Comparison of ENCODE assay signal across 9 mouse cellular contexts in the genomic region with DNA sequence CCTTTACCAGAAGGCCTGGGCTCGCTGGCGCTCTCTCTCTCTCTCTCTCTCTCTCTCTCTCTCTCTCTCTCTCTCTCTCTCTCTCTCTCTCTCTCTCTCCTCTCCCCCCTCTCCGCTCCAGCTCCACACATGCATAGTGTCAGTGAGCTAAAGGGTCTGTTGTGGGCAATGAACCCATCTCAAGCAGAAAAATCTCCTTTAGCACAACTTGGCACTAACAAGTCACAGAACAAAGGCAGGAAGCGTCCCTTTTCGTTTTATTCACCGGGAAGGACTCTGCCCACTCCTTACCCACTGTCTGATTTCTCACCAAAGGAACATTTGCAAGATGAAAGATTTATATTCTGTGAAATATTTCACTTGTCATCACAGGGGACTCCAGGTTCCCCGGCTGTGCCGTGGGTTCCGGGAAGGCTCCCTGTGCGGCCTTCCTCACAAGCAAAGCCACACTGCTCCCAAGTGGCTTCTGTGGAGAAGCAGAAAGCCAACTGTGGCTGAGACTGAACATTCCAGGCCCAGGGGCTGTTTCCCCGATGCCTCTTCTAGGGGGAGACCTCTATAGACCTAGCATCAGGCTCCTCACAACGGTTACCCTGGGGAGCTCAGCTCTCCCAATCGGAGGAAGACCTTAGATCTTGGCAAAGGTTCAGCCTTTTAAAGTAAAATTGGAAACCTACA.
DNase-seq lines count a peak whose midpoint lies in the region; ATAC-seq and TF ChIP-seq lines count a peak whose summit lies in the region.
"Had no signal": no experiment of that assay in that cellular context is flagged by ENCODE, and none has a peak within 500 bp of the region (broad histone marks: within the 10 kb centered on the region; RNA-seq: fewer than 3 reads in every experiment).

No protein-coding gene starts in this region.

- H3K4me3 ChIP-seq in hindbrain, postnatal 0 days (ENCODE audit: low read length) = no peak overlapping the region
- H3K4me3 ChIP-seq in limb, embryonic 13.5 days = no peak overlapping the region
- H3K4me3 ChIP-seq: heart, embryonic 13.5 days; myocyte had no signal

- 29% methylated on average over 13 of the region's 13 CpGs for WGBS in hindbrain, postnatal 0 days
- WGBS in limb, embryonic 13.5 days = 34% methylated on average over 13 of the region's 13 CpGs

- peak; percentile 70 for TF ChIP-seq CTCF in hindbrain, postnatal 0 days (IDR thresholded peaks at IDR 0.05; ENCODE audit: low read depth)

- no peak overlapping the region for H3K9ac ChIP-seq in hindbrain, postnatal 0 days (replicated peaks; ENCODE audit: low read length)
- no peak overlapping the region for H3K9ac ChIP-seq in limb, embryonic 13.5 days
- H3K9ac ChIP-seq: heart, embryonic 13.5 days had no signal

- peak; percentile 36 for DNase-seq in Muller cell, postnatal 12 days (ENCODE audit: inconsistent ontology term)
- peak; percentile 58 for DNase-seq in adrenal gland, postnatal 10 days
- peak; percentile 76 for DNase-seq in hindbrain, postnatal 0 days (ENCODE audit: low spot score)
- peak; percentile 25 for DNase-seq in ovary, postnatal 36 days (ENCODE audit: low spot score)
- DNase-seq in T-cell, adult 2 months (ENCODE audit: low spot score) = no peak

- H3K27ac ChIP-seq in hindbrain, postnatal 0 days = no peak overlapping the region
- H3K27ac ChIP-seq in limb, embryonic 13.5 days = no peak overlapping the region
- H3K27ac ChIP-seq: heart, embryonic 13.5 days had no signal

- no peaks in the 10 kb centered on the region for H3K9me3 ChIP-seq in hindbrain, postnatal 0 days (ENCODE audit: low read length)
- H3K9me3 ChIP-seq in limb, embryonic 13.5 days = no peaks in the 10 kb centered on the region; the same call in 1 of the 2 replicates
- H3K9me3 ChIP-seq: heart, embryonic 13.5 days had no signal

- no peaks in the 10 kb centered on the region for H3K4me1 ChIP-seq in hindbrain, postnatal 0 days (ENCODE audit: insufficient read depth, low read length)
- peaks cover 6% of the 10 kb centered on the region; the same call in 1 of the 2 replicates for H3K4me1 ChIP-seq in limb, embryonic 13.5 days

- H3K27me3 ChIP-seq in hindbrain, postnatal 0 days (ENCODE audit: insufficient read depth, low read length) = no peaks in the 10 kb centered on the region
- no peaks in the 10 kb centered on the region; the same call in 1 of the 2 replicates for H3K27me3 ChIP-seq in limb, embryonic 13.5 days
- H3K27me3 ChIP-seq: heart, embryonic 13.5 days had no signal

- H3K4me2 ChIP-seq in hindbrain, postnatal 0 days (ENCODE audit: low read depth, low read length) = no peak overlapping the region
- 0 out of 2 replicates have a peak overlapping the region, but pooled peaks have one; percentile 23 for H3K4me2 ChIP-seq in limb, embryonic 13.5 days (replicated peaks)
- H3K4me2 ChIP-seq: heart, embryonic 13.5 days had no signal

- peak; percentile 82 for ATAC-seq in frontal cortex, adult (ENCODE audit: low TSS enrichment)
- ATAC-seq in hindbrain, postnatal 0 days = peak; percentile 73
- peak; percentile 24; the same call in 1 of the 2 replicates for ATAC-seq in limb, embryonic 13.5 days (ENCODE audit: low FRiP score, low read depth)

- no peaks in the 10 kb centered on the region for H3K36me3 ChIP-seq in hindbrain, postnatal 0 days (ENCODE audit: insufficient read depth, low read length)
- H3K36me3 ChIP-seq in limb, embryonic 13.5 days = no peaks in the 10 kb centered on the region
- H3K36me3 ChIP-seq: heart, embryonic 13.5 days had no signal

Comparison
In these comparisons a context has a peak if more than half of its experiments do, and no peak if none do; other contexts are left out.
1. ATAC-seq: peak in every context shown above with its lines; median percentile 82 in frontal cortex, adult; 73 in hindbrain, postnatal 0 days; 24 in limb, embryonic 13.5 days.